Comparison of ENCODE assay signal across 15 mouse cellular contexts in the genomic region with DNA sequence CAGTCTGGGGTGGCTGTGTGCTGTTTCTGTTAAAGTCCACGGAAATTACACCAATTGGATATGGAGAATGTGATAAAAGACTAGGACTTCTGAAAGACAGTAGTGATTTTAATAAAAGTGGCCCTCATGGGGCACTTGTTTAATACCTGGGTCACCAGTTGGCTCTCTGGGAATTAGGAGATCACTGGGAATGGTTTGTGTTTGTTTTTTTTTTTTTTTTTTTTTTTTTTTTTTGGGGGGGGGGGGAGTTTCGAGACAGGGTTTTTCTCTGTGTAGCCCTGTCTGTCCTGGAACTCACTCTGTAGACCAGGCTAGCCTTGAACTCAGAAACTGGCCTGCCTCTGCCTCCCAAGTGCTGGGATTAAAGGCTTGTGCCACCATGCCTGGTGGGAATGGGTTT. TPM values are rescaled to one million over a fixed set of nuclear protein-coding genes. Genes with fewer than 3 reads are reported as not detected.
DNase-seq lines count a peak whose midpoint lies in the region; ATAC-seq and TF ChIP-seq lines count a peak whose summit lies in the region.
"Had no signal": no experiment of that assay in that cellular context is flagged by ENCODE, and none has a peak within 500 bp of the region (broad histone marks: within the 10 kb centered on the region; RNA-seq: fewer than 3 reads in every experiment).

No protein-coding gene starts in this region.

- H3K9me3 ChIP-seq in heart, postnatal 0 days (replicated peaks; ENCODE audit: control insufficient read depth, low read length) = no peaks in the 10 kb centered on the region
- no peaks in the 10 kb centered on the region for H3K9me3 ChIP-seq in lung, embryonic 14.5 days (ENCODE audit: low read depth, low read length)
- no peaks in the 10 kb centered on the region for H3K9me3 ChIP-seq in liver, embryonic 16.5 days (replicated peaks; ENCODE audit: control insufficient read depth, low read length)
- H3K9me3 ChIP-seq: liver, embryonic 15.5 days; midbrain, embryonic 12.5 days had no signal

- no peaks in the 10 kb centered on the region for H3K27me3 ChIP-seq in heart, postnatal 0 days (ENCODE audit: control insufficient read depth, insufficient read depth, low read length)
- H3K27me3 ChIP-seq in lung, embryonic 14.5 days (ENCODE audit: insufficient read depth, low read length) = no peaks in the 10 kb centered on the region
- H3K27me3 ChIP-seq in liver, embryonic 16.5 days (ENCODE audit: control insufficient read depth, insufficient read depth, low read depth, low read length) = no peaks in the 10 kb centered on the region
- H3K27me3 ChIP-seq: liver, embryonic 15.5 days; midbrain, embryonic 12.5 days had no signal

- DNase-seq in heart, postnatal 0 days (ENCODE audit: low spot score) = no peak
- DNase-seq in heart, adult 11 months = no peak
- no peak for DNase-seq in lung, embryonic 14.5 days
- no peak for DNase-seq in lung, postnatal 14 days
- no peak for DNase-seq in thymus, postnatal 10 days (ENCODE audit: low spot score in 2 of 2)
- DNase-seq: adrenal gland, postnatal 25 days; forebrain, postnatal 0 days; gastrocnemius, postnatal 14 days; right cerebral cortex, postnatal 4 days had no signal

- H3K36me3 ChIP-seq in heart, postnatal 0 days (replicated peaks; ENCODE audit: control insufficient read depth, insufficient read depth, low read length) = peaks cover 61% of the 10 kb centered on the region
- H3K36me3 ChIP-seq in lung, embryonic 14.5 days (ENCODE audit: insufficient read depth) = peaks cover 94% of the 10 kb centered on the region
- H3K36me3 ChIP-seq in liver, embryonic 16.5 days (ENCODE audit: control insufficient read depth, insufficient read depth) = peaks cover 54% of the 10 kb centered on the region

- H3K4me3 ChIP-seq in heart, postnatal 0 days (ENCODE audit: low read depth, low read length) = no peak overlapping the region
- H3K4me3 ChIP-seq in lung, embryonic 14.5 days (ENCODE audit: low read depth, low read length) = no peak overlapping the region
- H3K4me3 ChIP-seq in brown adipose tissue, adult 24 weeks (ENCODE audit: insufficient read depth, low read depth, low read length) = no peak overlapping the region
- no peak overlapping the region for H3K4me3 ChIP-seq in liver, embryonic 16.5 days (ENCODE audit: low read depth, low read length)
- H3K4me3 ChIP-seq: liver, embryonic 15.5 days; midbrain, embryonic 12.5 days had no signal

- H3K9ac ChIP-seq in heart, postnatal 0 days (replicated peaks; ENCODE audit: low read depth, low read length) = no peak overlapping the region
- H3K9ac ChIP-seq in lung, embryonic 14.5 days = no peak overlapping the region
- H3K9ac ChIP-seq in liver, embryonic 16.5 days (ENCODE audit: low read depth, low read length) = no peak overlapping the region
- H3K9ac ChIP-seq: forebrain, postnatal 0 days; hindbrain, embryonic 14.5 days; liver, embryonic 15.5 days; midbrain, embryonic 12.5 days had no signal

- H3K4me2 ChIP-seq in heart, postnatal 0 days (ENCODE audit: low read depth, low read length) = no peak overlapping the region
- no peak overlapping the region for H3K4me2 ChIP-seq in lung, embryonic 14.5 days
- H3K4me2 ChIP-seq in liver, embryonic 16.5 days (ENCODE audit: low read depth, low read length) = no peak overlapping the region
- H3K4me2 ChIP-seq: hindbrain, embryonic 14.5 days; liver, embryonic 15.5 days; midbrain, embryonic 12.5 days had no signal

- H3K4me1 ChIP-seq in heart, postnatal 0 days (ENCODE audit: control insufficient read depth, insufficient read depth) = no peaks in the 10 kb centered on the region
- no peaks in the 10 kb centered on the region for H3K4me1 ChIP-seq in lung, embryonic 14.5 days (ENCODE audit: insufficient read depth)
- H3K4me1 ChIP-seq in brown adipose tissue, adult 24 weeks (ENCODE audit: control insufficient read depth, insufficient read depth, insufficient read length, low read length) = peaks cover 6% of the 10 kb centered on the region; the same call in 1 of the 2 replicates
- H3K4me1 ChIP-seq in liver, embryonic 16.5 days (ENCODE audit: control insufficient read depth, low read depth, low read length) = peaks cover 4% of the 10 kb centered on the region; the same call in 1 of the 2 replicates
- H3K4me1 ChIP-seq: midbrain, embryonic 12.5 days had no signal

- no peak for TF ChIP-seq CTCF in heart, postnatal 0 days (IDR thresholded peaks at IDR 0.05; ENCODE audit: low read depth)
- TF ChIP-seq CTCF in lung, embryonic 14.5 days (IDR thresholded peaks at IDR 0.05; ENCODE audit: low read depth) = no peak

- ATAC-seq in heart, postnatal 0 days (ENCODE audit: insufficient read depth, low read depth) = 0 out of 2 replicates have a peak, but pooled peaks have one; percentile 18
- ATAC-seq in lung, embryonic 14.5 days (ENCODE audit: insufficient read depth) = no peak
- ATAC-seq in liver, embryonic 16.5 days (ENCODE audit: low read depth) = no peak
- ATAC-seq: forebrain, postnatal 0 days had no signal

- WGBS in heart, postnatal 0 days = 60% methylated on average over 2 of the region's 2 CpGs
- 83% methylated on average over 2 of the region's 2 CpGs for WGBS in lung, embryonic 14.5 days
- WGBS in liver, embryonic 16.5 days (ENCODE audit: insufficient replicate concordance) = 65% methylated on average over 2 of the region's 2 CpGs

- TF ChIP-seq EP300 in heart, postnatal 0 days (IDR thresholded peaks at IDR 0.05; ENCODE audit: low read depth) = no peak

- peak overlapping the region; percentile 86 for H3K27ac ChIP-seq in heart, postnatal 0 days (ENCODE audit: low read depth)
- peak overlapping the region; percentile 10; the same call in 1 of the 2 replicates for H3K27ac ChIP-seq in lung, embryonic 14.5 days (ENCODE audit: low read depth)
- H3K27ac ChIP-seq in brown adipose tissue, adult 24 weeks (replicated peaks; ENCODE audit: low read depth, low read length) = peak overlapping the region; percentile 97
- H3K27ac ChIP-seq in liver, embryonic 16.5 days (ENCODE audit: low read length) = peak overlapping the region; percentile 71; the same call in 1 of the 2 replicates
- H3K27ac ChIP-seq: hindbrain, embryonic 14.5 days; midbrain, embryonic 12.5 days had no signal

RNA-seq across cellular contexts. Expression of a gene that starts 18.7 kb away (rescaled TPM):
- 292 and 309 TPM in 2 replicates for total RNA-seq in heart, postnatal 0 days (2014; rRNA removed; ENCODE audit: low replicate concordance)
- polyA plus RNA-seq in heart, postnatal 0 days (2015; fragmentation: Nextera tagmentation; extraction: Ambion mirVana) = 515 and 546 TPM in 2 replicates
- 880 and 902 TPM in 2 replicates for polyA plus RNA-seq in lung, embryonic 14.5 days (2014; fragmentation: Nextera tagmentation; extraction: Ambion mirVana)
- polyA plus RNA-seq in brown adipose tissue, adult 24 weeks (2012; ENCODE audit: insufficient read depth, insufficient read length, missing spikeins) = 573 and 1,023 TPM in 2 replicates
- polyA plus RNA-seq in liver, embryonic 16.5 days (2015; fragmentation: Nextera tagmentation; extraction: Ambion mirVana) = 150 and 152 TPM in 2 replicates

RNA-seq across cellular contexts. Expression of a gene that starts 20.5 kb away (rescaled TPM):
- not detected in 2 replicates for total RNA-seq in heart, postnatal 0 days (2014; rRNA removed; ENCODE audit: low replicate concordance)
- 0.05 TPM in 1 of 2 replicates, not detected in the other for polyA plus RNA-seq in heart, postnatal 0 days (2015; fragmentation: Nextera tagmentation; extraction: Ambion mirVana)
- not detected in 2 replicates for polyA plus RNA-seq in lung, embryonic 14.5 days (2014; fragmentation: Nextera tagmentation; extraction: Ambion mirVana)
- polyA plus RNA-seq in brown adipose tissue, adult 24 weeks (2012; ENCODE audit: insufficient read depth, insufficient read length, missing spikeins) = 0.46 TPM in 1 of 2 replicates, not detected in the other
- not detected in 2 replicates for polyA plus RNA-seq in liver, embryonic 16.5 days (2015; fragmentation: Nextera tagmentation; extraction: Ambion mirVana)
- polyA plus RNA-seq: liver, embryonic 15.5 days; stomach, embryonic 14.5 days had no signal

RNA-seq across cellular contexts. Expression of a gene that starts 43.0 kb away (rescaled TPM):
- 34.3 and 40.8 TPM in 2 replicates for total RNA-seq in heart, postnatal 0 days (2014; rRNA removed; ENCODE audit: low replicate concordance)
- 20.5 and 23.5 TPM in 2 replicates for polyA plus RNA-seq in heart, postnatal 0 days (2015; fragmentation: Nextera tagmentation; extraction: Ambion mirVana)
- polyA plus RNA-seq in lung, embryonic 14.5 days (2014; fragmentation: Nextera tagmentation; extraction: Ambion mirVana) = 40.4 and 44.8 TPM in 2 replicates
- polyA plus RNA-seq in brown adipose tissue, adult 24 weeks (2012; ENCODE audit: insufficient read depth, insufficient read length, missing spikeins) = 5.7 and 6.5 TPM in 2 replicates
- polyA plus RNA-seq in liver, embryonic 16.5 days (2015; fragmentation: Nextera tagmentation; extraction: Ambion mirVana) = 6.7 and 9.0 TPM in 2 replicates

RNA-seq across cellular contexts. Expression of a gene that starts 43.2 kb away (rescaled TPM):
- total RNA-seq in heart, postnatal 0 days (2014; rRNA removed; ENCODE audit: low replicate concordance) = 7.1 and 7.5 TPM in 2 replicates
- 15.5 and 18.4 TPM in 2 replicates for polyA plus RNA-seq in heart, postnatal 0 days (2015; fragmentation: Nextera tagmentation; extraction: Ambion mirVana)
- polyA plus RNA-seq in lung, embryonic 14.5 days (2014; fragmentation: Nextera tagmentation; extraction: Ambion mirVana) = 29.0 and 32.3 TPM in 2 replicates
- polyA plus RNA-seq in brown adipose tissue, adult 24 weeks (2012; ENCODE audit: insufficient read depth, insufficient read length, missing spikeins) = 4.3 and 6.8 TPM in 2 replicates
- polyA plus RNA-seq in liver, embryonic 16.5 days (2015; fragmentation: Nextera tagmentation; extraction: Ambion mirVana) = 10.0 and 11.6 TPM in 2 replicates

RNA-seq across cellular contexts. Expression of a gene that starts 44.6 kb away (rescaled TPM):
- total RNA-seq in heart, postnatal 0 days (2014; rRNA removed; ENCODE audit: low replicate concordance) = 15.2 and 31.1 TPM in 2 replicates
- polyA plus RNA-seq in heart, postnatal 0 days (2015; fragmentation: Nextera tagmentation; extraction: Ambion mirVana) = 21.5 and 26.0 TPM in 2 replicates
- polyA plus RNA-seq in lung, embryonic 14.5 days (2014; fragmentation: Nextera tagmentation; extraction: Ambion mirVana) = 126 and 127 TPM in 2 replicates
- polyA plus RNA-seq in brown adipose tissue, adult 24 weeks (2012; ENCODE audit: insufficient read depth, insufficient read length, missing spikeins) = 15.4 and 17.0 TPM in 2 replicates
- 37.7 and 45.8 TPM in 2 replicates for polyA plus RNA-seq in liver, embryonic 16.5 days (2015; fragmentation: Nextera tagmentation; extraction: Ambion mirVana)

Comparison
In these comparisons a context has a peak if more than half of its experiments do, and no peak if none do; other contexts are left out.
1. H3K27ac ChIP-seq: peak in every context shown above with its lines; median percentile 97 in brown adipose tissue, adult 24 weeks; 86 in heart, postnatal 0 days; 71 in liver, embryonic 16.5 days; 10 in lung, embryonic 14.5 days.